Mouse (Mus musculus) kidney, adult 8-10 months (tissue): Measurements from ENCODE around the gene Nkx1-1.

Source experiments
- DNase-seq, 2 experiments: peaks; one replicate each; pipeline ENCODE4 v3.0.0; 2022

Gene Nkx1-1

DNA sequence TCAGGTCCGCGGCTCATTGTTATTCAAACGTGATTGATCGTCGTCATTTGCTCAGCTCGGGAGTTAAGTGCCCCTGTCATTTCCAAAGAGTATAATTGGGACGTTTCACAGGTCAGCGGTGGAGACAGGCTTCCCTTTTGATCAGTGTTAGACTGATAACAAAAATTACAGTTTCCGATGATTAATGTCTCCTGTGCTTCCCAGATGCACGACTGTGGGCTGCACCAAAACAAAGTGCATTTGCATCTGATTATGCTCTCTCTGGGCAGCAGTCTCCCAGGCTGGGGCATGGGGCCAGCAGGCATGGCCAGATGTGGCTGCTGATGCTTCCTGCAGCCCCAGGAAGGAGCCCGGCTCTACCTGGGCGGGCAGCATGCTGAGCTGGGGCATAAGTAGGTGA is 33.0 kb downstream of the Nkx1-1 start:
- DNase-seq: no peak

DNA sequence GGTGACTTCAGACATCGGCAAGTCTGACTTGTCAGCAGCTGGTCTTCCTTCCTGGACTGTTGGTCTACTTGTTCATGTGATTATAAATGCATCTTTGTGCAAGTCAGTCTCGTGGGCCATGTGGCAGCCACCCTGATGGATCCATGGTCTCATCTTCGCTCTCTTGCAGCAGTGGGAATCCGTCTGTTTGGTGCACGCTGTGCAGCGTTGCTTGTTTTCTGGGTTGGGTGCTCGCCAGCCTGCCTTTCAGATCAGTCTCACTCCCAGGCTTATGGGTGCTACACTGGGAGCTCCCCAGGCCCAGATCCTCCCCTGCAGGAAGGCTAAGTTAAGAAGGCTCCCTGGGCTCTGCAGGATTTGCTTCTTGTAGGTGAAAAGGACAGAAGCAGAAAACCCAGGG is 36.9 kb downstream of the Nkx1-1 start:
- DNase-seq: no peak

DNA sequence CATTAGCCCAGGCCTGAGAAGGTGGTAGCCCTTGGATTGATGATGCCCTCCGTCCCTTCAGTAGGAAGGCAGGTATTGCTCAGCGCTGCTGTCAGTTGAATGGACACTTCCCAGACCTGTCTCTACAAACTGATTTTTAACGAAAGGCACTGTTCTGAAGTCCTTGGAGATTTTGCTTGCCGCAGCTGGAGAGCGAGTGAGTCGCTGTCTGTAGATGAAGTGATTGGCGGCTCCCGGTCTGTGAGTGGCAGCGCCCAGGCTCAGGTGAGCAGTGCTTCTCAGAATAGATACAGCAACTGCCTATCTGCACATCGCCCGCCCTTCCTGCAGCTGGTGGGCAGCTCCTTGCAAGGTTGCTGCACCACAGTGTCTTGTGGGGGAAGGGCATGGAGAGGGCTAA is 38.1 kb downstream of the Nkx1-1 start:
- DNase-seq: no peak

DNA sequence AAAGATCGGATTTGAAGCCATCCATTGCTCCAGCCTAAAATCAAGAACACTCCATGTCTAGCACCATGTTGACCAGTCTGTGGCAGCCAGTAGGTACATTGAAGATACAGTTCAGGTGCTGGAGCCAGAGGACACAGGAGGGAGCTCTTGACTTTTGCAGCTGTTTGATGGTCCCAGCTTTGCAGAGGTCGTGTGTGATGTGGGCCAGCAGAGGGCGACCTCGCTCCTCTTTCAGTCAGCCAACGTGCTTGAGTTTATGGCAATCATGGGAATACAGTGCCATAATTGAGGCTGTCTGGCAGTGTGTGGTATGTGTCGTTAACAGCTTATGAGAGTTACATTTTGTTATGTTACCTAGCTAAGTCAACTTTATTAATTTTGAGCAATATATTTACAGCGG is 40.0 kb downstream of the Nkx1-1 start:
- DNase-seq: peak; percentile 55 to 78

DNA sequence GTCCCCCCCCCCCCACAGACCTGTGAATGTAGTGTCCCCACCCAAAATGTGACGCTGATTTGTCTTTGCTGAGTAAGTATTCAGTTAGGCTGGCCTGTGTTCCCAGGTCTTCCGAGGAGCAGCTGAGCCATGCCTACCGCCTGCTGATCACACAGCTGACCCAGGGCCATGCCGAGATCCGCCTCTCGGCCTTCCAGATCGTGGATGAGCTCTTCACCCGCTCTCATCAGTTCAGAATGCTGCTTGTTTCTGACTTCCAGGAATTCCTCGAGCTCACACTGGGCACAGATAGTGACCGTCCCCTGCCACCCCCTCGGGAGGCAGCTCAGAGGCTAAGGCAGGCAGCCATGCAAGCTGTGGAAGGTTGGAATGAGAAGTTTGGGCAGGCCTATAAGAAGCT is 46.2 kb downstream of the Nkx1-1 start:
- no peak for DNase-seq
